Mouse (Mus musculus): ENCODE data around the gene Cyp2c65.

Cyp2c65 gene

DNA sequence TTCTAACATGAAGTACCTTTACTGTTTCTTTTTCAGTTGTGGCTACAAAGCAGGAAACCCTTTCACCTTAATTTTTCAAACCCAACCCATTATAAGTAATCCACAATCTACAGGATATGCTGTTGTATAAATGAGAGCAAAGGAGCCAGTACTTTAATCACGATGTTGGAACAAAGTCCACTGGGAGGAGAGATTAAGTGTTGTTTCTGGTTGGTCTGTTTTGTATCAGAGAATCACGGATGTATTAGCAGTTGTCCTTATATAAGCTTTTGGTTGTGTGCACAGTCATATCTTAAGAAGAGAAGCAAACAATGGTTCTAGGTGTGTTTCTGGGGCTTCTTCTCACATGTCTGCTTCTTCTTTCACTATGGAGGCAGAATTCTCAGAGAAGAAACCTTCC lies at the start of gene Cyp2c65:
Gene Cyp2c65 (plus strand): TSS at position 297 of the 400 bp plus-strand sequence.
- DNase-seq (ENCODE audit: low read depth, low spot score), result no peak

DNA sequence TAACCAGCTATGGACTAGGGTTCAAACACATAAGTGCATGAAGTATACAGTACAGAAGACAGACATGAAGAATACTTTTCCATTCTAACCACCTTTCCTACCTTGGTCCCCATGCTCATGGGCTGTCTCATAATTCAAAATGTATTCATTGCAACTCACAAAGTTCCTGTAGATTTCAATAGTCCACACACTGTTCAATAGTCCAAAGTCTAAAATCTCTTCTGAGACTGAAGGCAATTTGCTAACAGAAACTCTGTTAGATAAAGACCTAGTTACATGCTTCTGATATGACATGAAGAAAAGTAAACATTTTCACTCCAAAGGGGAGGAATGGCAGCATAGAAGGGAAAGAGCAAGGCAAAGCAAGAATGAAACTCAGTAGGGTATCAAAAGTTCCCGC lies 2.9 kb upstream of the Cyp2c65 start:
- DNase-seq (ENCODE audit: low read depth, low spot score), result no peak

DNA sequence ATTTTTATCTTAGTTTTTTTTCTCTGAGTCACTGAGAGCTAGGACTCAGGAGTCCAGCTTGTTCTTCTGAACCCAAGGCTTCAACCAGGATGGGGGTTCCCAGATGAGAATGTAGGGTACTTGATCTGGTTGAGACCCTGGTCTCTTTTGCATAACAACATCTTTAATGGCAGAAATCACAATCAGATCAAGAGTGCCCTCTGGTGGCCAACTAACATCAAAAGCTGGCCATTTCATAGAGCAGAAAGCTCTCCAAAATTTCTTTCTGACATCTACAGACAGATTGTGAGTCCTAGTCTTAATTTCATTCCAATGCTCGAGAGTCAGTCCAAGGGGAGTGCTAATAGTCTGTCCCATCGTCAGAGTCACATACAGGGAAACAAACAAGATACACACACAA lies 38.0 kb downstream of the Cyp2c65 start:
- DNase-seq (ENCODE audit: low read depth, low spot score), result peak; percentile 63

DNA sequence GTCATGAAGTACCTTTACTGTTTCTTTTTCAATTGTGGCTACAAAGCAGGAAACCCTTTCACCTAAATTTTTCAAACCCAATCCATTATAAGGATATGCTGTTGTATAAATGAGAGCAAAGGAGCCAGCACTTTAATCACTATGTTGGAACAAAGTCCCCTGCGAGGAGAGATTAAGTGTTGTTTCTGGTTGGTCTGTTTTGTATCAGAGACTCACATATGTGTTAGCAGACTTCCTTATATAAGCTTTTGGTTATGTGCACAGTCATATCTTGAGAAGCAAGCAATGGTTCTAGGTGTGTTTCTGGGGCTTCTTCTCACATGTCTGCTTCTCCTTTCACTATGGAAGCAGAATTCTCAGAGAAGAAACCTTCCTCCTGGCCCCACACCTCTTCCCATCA lies 52.8 kb downstream of the Cyp2c65 start, which contains the start of gene Cyp2c66:
Gene Cyp2c66 (plus strand): TSS at position 255 of the 400 bp plus-strand sequence.
- DNase-seq (ENCODE audit: low read depth, low spot score), result no peak
